Mouse (Mus musculus) ovary, postnatal 10 days (tissue): ENCODE data around the gene Slc32a1.

Source experiments
- DNase-seq: peaks from one replicate; pipeline ENCODE4 v3.0.0; 2022; ENCODE audit warnings: low spot score

The Slc32a1 gene

GRCm38 (mm10) chr2:158665098-158665497 lies 54.5 kb downstream of the Slc32a1 start, which contains the start of gene Ppp1r16b:
Ppp1r16b (plus strand) TSS chr2:158665398.
- DNase-seq: no peak
